Mouse (Mus musculus) spleen, postnatal 10 days (tissue): ENCODE results near the gene Slc7a7.

Experiments used
- DNase-seq, 2 experiments: peaks; one replicate each; pipeline ENCODE4 v3.0.0; 2021 to 2022; ENCODE audit warnings: low spot score in 2 of 2

Slc7a7 gene

GRCm38 (mm10) chr14:54412629-54413170 lies 4.9 kb downstream of the Slc7a7 start:
- DNase-seq: peak in 1 of 2 experiments; percentile 60

GRCm38 (mm10) chr14:54412000-54412576 lies 5.5 kb downstream of the Slc7a7 start:
- DNase-seq: no peak

DNA sequence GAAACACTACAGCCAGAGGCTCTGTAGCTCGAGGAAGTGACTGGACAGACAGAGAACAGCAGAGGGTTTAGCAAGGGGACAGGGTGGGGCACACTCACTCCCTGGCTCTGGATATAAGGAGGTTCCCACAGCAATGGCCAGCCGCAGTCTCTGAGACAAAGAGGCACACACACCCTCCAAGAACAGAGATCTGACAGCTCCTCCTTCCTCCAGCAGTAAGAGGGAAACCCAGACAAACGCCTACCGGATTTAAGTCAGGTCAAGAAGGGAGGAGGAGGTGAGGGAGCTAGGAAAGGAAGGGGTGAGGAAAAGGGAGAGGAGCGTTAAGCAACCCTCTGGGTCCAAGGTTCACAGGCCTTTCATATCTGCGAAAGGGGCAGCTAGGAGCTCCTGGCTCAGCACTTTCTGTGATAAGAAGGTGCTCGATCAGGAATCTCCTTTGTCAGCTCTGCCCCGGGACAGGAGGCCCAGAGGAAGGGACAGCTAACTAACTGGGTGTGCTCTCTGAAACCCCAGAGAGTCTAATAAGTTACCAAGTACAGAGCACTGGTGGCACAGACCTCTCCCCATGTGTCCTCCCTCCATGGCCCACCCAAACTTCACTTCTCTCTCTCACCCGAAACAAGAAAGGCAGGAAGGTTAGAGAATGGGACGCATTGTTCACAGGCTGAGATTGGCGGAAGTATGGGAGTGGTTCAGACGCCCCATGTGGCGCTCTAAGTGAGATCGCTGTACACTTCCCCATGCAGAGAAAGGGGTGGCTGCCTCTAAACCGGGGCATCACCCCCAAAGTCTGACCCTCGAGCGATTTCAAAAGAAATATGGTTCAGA lies 7.4 kb downstream of the Slc7a7 start:
- no peak for DNase-seq

- no peak for DNase-seq
Observed at GRCm38 (mm10) chr14:54409057-54409645, 8.4 kb downstream of the Slc7a7 start.

DNA sequence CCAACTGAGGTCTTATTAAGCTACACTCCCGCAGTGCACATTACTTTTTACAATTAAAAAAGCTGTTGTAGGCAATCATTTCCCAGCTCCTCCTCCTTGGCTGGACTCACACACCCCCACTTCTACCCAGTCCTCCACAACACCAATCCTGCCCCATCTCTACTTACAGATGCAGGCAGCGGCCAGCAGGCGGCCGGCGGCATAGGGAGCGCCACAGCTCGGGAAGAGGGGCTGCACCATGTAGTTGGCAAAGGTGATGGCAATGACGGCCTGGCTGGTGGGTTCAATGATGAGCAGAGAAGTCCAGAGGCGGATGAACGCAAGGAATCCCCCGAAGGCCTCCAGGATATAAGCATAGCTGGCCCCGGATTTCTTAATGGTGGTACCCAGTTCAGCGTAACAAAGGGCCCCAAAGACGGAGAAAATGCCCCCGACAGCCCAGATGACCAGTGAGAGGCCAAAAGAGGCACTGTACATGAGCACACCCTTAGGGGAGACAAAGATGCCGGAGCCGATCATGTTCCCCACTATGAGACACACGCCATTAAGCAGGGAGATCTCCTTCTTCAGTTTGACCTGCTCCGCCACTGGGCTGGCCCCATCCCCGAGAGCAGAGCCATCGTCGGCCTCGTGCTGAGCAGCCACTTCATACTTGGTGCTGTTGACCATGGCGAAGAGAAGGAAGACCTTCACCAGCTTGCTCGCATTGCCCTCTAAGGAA lies 9.1 kb downstream of the Slc7a7 start:
- DNase-seq: no peak

DNA sequence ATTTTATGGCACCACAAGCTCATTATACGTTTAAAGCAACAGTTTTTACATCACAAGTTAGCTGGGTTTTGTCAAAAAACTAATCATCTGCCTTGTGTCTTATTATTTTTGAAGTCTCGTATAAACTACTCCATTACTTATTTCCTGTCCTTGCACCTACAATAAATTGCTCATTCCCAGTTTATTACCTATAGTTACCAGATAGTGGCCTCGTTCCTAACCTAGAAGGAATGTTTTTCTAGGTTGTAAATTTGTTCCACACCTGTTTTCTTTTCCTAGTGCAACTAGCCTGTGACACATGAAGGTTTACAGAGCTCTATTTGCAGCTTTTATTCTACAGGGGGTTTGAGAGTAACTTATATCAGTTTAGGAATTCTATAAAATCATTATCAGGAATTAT lies 15.9 kb downstream of the Slc7a7 start:
- no peak for DNase-seq

GRCm38 (mm10) chr14:54398921-54399382 lies 18.6 kb downstream of the Slc7a7 start:
- no peak for DNase-seq

DNA sequence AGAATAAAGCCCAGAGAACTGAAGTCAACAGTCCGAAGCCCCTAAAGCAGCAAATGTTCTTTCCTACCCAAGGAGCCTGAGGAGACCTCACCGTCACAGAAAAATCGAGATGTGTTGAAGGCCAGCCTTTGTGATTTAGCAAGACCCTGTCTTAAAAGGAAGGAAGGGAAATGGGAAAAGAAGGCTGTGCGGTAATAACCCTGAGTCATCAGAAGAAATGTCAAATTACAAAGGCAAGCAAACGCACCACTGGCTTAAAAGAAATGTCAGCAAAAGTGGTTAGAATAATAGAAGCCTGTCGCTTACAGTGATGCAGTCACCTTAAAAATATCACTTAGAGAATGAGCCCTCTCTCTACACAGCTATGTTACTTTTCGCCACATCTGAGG lies 19.1 kb downstream of the Slc7a7 start:
- DNase-seq: no peak

DNA sequence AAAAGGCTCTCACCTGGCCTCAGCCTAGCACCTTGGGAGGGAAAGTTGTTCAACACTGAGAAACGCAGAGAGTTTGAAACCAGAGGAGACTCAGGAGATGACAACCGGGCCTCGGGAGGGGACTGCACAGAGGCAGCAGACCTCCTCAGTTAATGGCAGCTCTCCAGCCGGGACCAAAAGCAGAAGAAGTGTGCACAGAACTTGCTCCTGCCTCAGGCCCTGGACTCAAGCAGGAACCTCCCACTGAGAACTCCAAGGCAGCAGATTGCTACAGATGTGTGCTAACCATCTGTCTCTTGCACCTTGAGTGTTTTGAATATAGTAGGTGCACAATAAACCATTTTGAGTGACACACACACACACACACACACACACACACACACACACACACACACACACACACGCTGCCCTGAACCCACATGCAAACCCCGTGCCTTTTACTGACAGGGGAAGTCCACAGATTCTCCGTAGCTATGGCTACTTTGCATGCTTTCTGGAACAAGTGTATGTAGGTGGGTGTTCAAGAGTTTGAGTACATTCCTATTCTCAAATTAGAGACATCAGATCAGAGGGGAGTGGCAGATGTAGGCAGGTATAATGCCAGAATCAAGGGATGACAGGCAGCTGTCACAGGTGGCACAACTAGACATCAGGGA lies 19.6 kb downstream of the Slc7a7 start:
- no peak for DNase-seq

DNA sequence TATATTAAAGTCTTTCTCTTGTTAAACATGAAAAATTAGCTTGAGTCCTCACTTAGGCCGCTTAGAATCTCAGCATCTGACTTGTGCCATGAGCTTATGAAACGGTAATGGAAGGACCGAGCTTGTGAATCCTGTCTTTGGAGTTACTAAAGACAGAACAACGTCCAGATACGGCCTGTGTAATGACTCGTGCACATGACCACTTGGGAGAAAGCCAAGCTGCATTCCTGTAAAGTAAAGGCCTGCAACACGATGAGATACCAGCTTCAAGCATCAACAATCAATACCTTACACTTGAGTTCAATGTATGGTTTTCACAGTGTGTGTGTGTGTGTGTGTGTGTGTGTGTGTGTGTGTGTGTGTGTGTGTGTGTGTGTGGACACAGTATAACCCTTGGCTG lies 20.9 kb downstream of the Slc7a7 start:
- DNase-seq: no peak

- no peak for DNase-seq
Observed at GRCm38 (mm10) chr14:54394309-54394708, 23.3 kb downstream of the Slc7a7 start.

GRCm38 (mm10) chr14:54393794-54394193 lies 23.8 kb downstream of the Slc7a7 start:
- DNase-seq: no peak

DNA sequence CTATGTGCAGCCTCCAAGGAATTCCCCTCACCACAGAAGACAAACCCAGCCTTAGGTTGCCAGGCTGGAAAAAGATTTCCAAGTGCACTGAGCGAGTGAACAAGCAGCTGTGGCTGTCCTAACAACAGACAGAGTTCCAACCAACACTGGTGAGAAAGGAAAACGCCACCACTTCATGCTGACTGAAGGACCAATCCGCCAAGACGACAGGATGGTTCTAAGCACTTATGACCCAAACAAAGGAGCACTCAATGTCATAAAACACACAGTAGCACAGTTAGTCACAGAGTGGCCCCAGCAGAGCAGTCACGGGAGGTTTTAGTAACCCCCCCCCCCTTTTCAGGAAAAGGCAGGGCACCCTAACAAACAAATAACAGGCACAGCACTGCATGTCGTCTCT lies 26.7 kb downstream of the Slc7a7 start:
- no peak for DNase-seq

DNA sequence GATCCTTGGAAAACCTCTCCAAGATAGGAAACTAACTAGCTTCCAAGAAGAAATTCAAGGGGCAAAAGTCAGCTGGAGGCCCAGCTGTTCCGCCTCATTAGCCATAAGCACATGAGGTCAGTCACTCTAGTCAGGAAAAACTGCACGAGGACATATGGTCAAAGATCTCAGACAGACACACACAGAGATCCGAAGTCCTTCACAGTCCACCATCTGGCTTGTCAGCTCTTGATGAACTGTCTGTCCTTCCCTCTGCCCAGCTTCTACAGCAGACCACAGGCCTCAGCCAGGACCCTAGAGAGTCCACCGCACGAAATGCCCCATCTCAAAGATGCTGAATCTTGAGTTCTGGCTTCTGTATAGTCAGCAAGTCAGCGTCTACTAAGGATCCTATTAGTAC lies 30.0 kb downstream of the Slc7a7 start:
- no peak for DNase-seq

DNA sequence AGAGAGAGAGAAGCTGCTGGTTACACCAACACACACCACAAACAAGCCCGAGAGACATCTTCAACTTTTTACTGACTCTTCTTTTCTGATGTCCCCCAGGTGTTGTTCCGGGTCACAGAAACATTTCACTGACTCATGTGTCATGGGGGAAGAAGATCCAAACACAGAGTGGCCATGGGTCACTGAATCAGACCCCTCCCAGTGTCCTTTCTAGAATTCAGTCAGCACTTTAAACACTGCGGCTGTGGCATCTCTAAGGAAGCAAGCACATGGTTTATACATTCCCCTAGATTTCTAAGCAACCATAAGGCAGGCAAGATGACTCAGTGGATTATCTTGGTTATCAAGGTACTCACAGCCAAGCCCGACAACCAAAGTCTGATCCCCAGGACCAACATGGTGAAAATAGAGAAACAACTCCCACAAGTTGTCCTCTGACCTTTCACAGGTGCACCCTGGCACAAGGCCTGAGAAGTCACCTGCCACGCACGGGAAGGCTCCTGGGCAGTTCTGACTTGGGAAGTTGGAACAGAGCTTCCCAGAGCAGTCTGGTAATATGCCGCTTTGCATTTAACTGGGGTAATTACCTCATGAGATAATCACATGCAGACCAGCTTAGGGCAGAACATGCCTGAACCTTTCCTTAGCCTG lies 31.5 kb downstream of the Slc7a7 start:
- no peak for DNase-seq

GRCm38 (mm10) chr14:54384396-54384795 lies 33.2 kb downstream of the Slc7a7 start:
- no peak for DNase-seq

GRCm38 (mm10) chr14:54383355-54383771 lies 34.2 kb downstream of the Slc7a7 start:
- DNase-seq: no peak

DNA sequence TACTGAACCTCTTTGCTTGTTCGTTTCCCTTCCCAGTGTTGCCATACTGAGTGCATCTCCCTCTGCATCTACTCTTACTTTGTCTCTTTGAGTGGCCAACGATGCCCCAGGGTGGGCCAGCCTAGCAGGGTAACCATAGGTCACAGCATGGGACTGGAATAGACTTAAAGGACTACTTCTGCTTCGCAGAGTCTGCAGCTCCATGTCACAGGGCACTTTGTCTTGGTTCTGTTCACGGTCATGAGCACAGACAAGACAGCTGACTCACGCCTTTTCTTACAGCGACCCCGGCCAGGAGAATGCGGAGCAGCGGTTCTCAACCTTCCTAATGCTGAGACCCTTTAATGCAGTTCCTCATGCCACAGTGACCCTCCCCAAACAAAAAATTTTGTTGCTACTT lies 34.9 kb downstream of the Slc7a7 start:
- DNase-seq: no peak

GRCm38 (mm10) chr14:54381816-54382215 lies 35.8 kb downstream of the Slc7a7 start:
- no peak for DNase-seq

- no peak for DNase-seq
Observed at GRCm38 (mm10) chr14:54380616-54381015, 37.0 kb downstream of the Slc7a7 start.

GRCm38 (mm10) chr14:54379571-54379970 lies 38.0 kb downstream of the Slc7a7 start:
- DNase-seq: no peak
